Mouse (Mus musculus) neural tube, embryonic 13.5 days (tissue): Measurements from ENCODE around the gene Epm2a. TPM values are rescaled to one million over a fixed set of nuclear protein-coding genes. Genes with fewer than 3 reads are reported as not detected.
A peak's percentile ranks its signal among the peaks of the same experiment; 100 is the strongest.
"Not testable (repeated sequence)": the region's sequence is repeated elsewhere in the genome, so short reads cannot be mapped to it uniquely, and the experiment has no call there.

ENCODE experiments used
- ATAC-seq: fragments of 200-750 bp; cut with Nextera tagmentation; 2 replicates; pipeline ENCODE4 v1.8.0; 2017; ENCODE audit warnings: low read depth, mild to moderate bottlenecking, moderate TSS enrichment, moderate library complexity
- H3K27ac ChIP-seq: fragments of 300-500 bp; sonication (generic); replicated peaks from 2 replicates; pipeline ENCODE4 v1.5.1; 2015; ENCODE audit warnings: moderate library complexity, mild to moderate bottlenecking, inconsistent platforms
- H3K27me3 ChIP-seq: fragments of 300-500 bp; sonication (generic); 2 replicates; pipeline ENCODE4 v1.6.1; 2015; ENCODE audit warnings: mild to moderate bottlenecking, inconsistent platforms
- H3K36me3 ChIP-seq: fragments of 300-500 bp; sonication (generic); 2 replicates; pipeline ENCODE4 v1.6.1; 2015; ENCODE audit warnings: mild to moderate bottlenecking, inconsistent platforms
- H3K4me1 ChIP-seq: fragments of 300-500 bp; sonication (generic); replicated peaks from 2 replicates; pipeline ENCODE4 v1.6.1; 2015; ENCODE audit warnings: inconsistent platforms
- H3K4me2 ChIP-seq: fragments of 300-500 bp; sonication (generic); 2 replicates; pipeline ENCODE4 v1.6.1; 2015; ENCODE audit warnings: inconsistent platforms, mild to moderate bottlenecking, moderate library complexity
- H3K4me3 ChIP-seq: fragments of 300-500 bp; sonication (generic); 2 replicates; pipeline ENCODE4 v1.5.1; 2015; ENCODE audit warnings: mild to moderate bottlenecking, inconsistent platforms
- H3K9ac ChIP-seq: fragments of 300-500 bp; sonication (generic); 2 replicates; pipeline ENCODE4 v1.6.1; 2015; ENCODE audit warnings: moderate library complexity, mild to moderate bottlenecking, inconsistent platforms
- H3K9me3 ChIP-seq: fragments of 300-500 bp; sonication (generic); 2 replicates; pipeline ENCODE4 v1.6.1; 2016; ENCODE audit warnings: inconsistent platforms
- WGBS: fragments of 180-500 bp; shearing (Covaris S2); methylation state at CpG from one replicate; pipeline ENCODE4 v1.1.7; 2015; 5-methylcytosine and 5-hydroxymethylcytosine counted together
- polyA plus RNA-seq: library from polyadenylated mRNA; unstranded; fragments of >200 nt; fragmentation: Nextera tagmentation; extraction: Ambion mirVana; gene quantifications from 2 replicates; pipeline ENCODE4 v1.2.1, GENCODE M21; 2015

Epm2a gene
- polyA plus RNA-seq, 1 experiment from 2014 or later, result 0.39 TPM

DNA sequence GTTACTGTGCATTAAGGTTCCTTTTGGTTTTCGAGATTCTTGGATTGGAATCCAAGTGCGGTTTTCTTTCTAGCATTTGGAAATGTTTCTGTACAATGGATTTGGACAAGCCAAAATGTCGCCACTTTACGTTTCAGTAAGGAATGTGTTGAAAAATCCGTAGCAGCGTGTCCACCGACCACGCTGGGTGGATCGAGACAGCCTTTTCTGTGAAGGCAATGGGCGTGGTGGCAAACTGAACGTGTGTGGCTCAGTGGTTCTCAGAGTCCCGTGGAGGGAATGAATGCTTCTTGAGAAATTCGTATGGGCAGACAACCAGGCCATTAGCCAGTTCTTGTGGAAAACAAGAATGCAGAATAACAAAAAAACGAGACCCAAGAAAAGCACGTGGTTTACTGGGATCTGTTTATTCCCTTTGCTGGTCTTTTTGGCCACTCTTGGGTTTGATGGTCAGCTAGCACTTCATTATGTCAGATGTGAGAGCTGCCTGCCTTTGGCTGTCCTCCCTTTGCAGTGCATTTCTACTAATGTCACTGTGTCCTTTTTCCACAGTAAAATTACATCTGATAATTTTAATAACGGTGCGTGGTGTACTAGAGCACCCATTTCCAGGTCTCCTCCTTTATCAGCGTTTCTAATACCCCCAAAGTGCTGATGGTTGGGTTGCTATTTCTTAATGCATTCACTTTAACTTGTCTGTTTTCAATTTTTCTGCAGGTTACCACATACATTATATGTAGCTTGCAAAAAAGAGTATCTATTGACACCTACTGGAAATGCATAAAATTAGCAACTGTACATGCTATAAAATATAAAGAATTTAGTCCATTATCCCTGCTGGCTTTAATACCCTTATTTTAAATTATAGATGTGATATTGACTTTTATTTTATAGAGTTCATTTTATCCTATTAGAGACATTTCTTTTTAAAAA lies 1.6 kb downstream of the Epm2a start:
- ATAC-seq, result no peak
- no peaks in the 10 kb centered on the region for H3K36me3 ChIP-seq
- WGBS, result 82% methylated on average over 18 of the region's 18 CpGs
- peaks cover 6% of the 10 kb centered on the region; the same call in 1 of the 2 replicates for H3K4me1 ChIP-seq
- H3K27me3 ChIP-seq, result no peaks in the 10 kb centered on the region
- H3K9me3 ChIP-seq, result no peaks in the 10 kb centered on the region
- H3K27ac ChIP-seq, result no peak overlapping the region
- H3K4me2 ChIP-seq, result peak overlapping the region; percentile 62; the same call in 1 of the 2 replicates
- H3K9ac ChIP-seq, result no peak overlapping the region
- H3K4me3 ChIP-seq, result no peak overlapping the region

DNA sequence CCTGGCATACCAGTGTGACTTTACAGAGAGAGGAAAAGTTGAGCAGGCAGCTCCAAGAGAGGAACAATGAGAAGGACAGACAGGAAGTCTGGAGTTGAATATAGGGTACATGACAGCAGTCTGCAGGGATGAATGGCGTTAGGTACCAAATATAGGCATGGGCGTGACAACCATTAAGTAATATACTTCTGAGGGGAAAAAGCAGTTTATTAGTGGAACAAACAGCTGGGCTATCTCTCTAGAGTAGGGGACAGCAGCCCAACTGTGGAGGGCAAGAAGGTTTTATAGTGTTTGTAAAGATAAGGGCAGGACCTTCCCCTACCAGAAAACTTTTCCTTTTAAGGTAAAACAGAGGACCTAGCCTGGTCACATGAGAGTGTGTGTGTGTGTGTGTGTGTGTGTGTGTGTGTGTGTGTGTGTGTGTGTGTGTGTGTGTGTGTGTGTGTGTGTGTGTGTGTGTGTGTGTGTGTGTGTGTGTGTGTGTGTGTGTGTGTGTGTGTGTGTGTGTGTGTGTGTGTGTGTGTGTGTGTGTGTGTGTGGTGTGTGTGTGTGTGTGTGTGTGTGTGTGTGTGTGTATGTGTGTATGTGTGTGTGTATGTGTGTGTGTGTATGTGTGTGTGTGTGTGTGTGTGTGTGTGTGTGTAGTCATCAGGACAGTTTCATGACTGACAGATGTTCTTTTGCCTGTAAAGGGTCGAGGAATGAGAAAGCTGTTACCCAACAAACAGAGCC lies 7.2 kb downstream of the Epm2a start:
- H3K36me3 ChIP-seq, H3K9me3 ChIP-seq, ATAC-seq, H3K4me3 ChIP-seq, H3K9ac ChIP-seq, H3K4me2 ChIP-seq, H3K4me1 ChIP-seq, H3K27me3 ChIP-seq, H3K27ac ChIP-seq: not testable (repeated sequence)
- 82% methylated on average over 3 of the region's 3 CpGs for WGBS

DNA sequence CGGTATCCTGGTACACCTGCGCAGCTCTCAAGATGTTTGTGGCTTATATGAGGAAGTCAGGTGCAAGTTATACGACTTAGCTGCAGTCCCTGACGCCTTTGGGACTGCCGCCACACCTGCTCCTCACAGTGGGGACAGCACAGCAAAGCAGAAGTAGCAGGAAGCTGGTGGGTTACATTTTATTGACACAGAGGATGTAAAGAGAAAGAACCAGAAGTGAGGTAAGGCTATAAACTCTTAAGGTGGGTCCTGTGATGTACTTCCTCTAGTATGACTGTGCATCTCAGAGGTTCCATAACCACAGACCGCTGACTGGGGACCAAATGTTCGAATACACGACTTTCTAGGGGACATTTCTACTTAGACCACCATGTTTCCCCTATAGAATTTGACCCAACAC lies 11.4 kb downstream of the Epm2a start:
- H3K9me3 ChIP-seq, result no peaks in the 10 kb centered on the region
- H3K27ac ChIP-seq, result no peak overlapping the region
- ATAC-seq, result no peak
- H3K36me3 ChIP-seq, result no peaks in the 10 kb centered on the region
- WGBS, result 89% methylated on average over 8 of the region's 8 CpGs
- no peaks in the 10 kb centered on the region for H3K4me1 ChIP-seq
- H3K4me3 ChIP-seq, result no peak overlapping the region
- no peak overlapping the region for H3K4me2 ChIP-seq
- H3K9ac ChIP-seq, result no peak overlapping the region
- H3K27me3 ChIP-seq, result no peaks in the 10 kb centered on the region

DNA sequence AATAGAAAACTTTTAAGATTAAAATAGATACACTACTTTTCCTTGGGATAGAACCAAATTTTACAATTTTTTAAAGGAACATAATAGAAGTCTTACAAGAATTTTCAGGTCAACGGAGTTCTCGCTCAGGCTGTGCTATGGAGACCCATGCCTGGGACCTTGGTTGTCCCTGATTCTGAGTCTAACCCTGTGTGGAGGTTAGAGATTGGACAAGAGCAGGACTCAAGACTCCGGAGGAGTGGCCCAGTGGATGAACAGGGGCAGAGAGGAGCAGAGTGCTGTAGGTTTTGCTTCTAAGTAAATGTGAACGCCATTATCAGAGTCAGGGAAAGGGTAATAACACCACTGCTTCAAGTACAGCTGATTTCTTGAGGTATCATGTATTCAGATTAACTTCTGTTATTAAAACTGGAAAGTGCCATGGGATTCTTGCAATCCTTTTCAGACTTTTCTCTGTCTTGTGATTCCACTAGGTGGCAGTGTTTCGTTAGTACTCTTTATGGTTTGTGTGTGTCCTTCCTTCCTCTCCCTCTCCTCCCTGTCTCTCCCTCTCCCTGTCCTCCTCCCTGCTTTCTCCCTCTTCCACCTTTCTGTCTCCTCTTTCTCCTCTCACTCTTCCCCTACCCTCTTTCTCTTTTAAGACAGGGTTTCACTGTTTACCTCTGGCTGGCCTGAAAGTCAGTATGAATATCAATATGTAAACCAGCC lies 18.9 kb downstream of the Epm2a start:
- Histone ChIP-seq H3K4me3 (no peak overlapping the region), H3K4me2 (no peak overlapping the region), H3K4me1 (no peaks in the 10 kb centered on the region), H3K36me3 (no peaks in the 10 kb centered on the region), H3K9ac (no peak overlapping the region), H3K9me3 (no peaks in the 10 kb centered on the region), H3K27ac (no peak overlapping the region), H3K27me3 (no peaks in the 10 kb centered on the region)
- WGBS, result 60% methylated on average over 5 of the region's 5 CpGs
- peak; percentile 43; the same call in 1 of the 2 replicates for ATAC-seq

DNA sequence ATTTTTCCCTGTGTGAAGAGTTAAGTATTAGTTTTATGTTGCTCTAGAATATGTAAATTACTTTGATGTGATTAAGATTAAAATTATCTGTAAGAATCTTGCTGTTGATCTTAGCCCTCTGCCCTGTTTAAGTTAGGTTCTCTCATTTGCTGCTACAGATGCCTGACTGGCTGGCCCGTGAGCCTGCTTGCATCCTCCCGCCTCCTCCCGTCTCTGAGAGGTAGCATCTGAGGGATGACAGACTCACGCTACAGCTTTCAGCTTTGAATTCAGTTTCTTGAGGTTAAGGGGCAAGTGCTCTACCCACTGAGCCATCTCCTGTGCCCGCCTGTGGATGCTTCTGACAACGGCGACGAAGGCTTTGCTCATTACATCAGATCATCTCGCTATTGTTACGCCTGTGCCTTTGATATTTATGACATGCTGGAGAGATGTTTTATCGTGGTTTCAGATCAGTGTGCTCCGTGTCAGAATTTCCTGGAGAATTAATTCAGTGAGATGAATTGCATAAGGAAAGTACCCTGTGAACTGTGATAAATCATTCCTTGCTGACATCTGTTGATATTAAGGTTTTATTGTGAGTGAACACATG lies 19.8 kb downstream of the Epm2a start:
- Histone ChIP-seq H3K27me3 (no peaks in the 10 kb centered on the region), H3K4me1 (no peaks in the 10 kb centered on the region), H3K27ac (no peak overlapping the region), H3K9ac (no peak overlapping the region), H3K4me3 (no peak overlapping the region), H3K9me3 (no peaks in the 10 kb centered on the region), H3K4me2 (no peak overlapping the region), H3K36me3 (no peaks in the 10 kb centered on the region)
- peak; percentile 40; the same call in 1 of the 2 replicates for ATAC-seq
- 77% methylated on average over 12 of the region's 12 CpGs for WGBS

DNA sequence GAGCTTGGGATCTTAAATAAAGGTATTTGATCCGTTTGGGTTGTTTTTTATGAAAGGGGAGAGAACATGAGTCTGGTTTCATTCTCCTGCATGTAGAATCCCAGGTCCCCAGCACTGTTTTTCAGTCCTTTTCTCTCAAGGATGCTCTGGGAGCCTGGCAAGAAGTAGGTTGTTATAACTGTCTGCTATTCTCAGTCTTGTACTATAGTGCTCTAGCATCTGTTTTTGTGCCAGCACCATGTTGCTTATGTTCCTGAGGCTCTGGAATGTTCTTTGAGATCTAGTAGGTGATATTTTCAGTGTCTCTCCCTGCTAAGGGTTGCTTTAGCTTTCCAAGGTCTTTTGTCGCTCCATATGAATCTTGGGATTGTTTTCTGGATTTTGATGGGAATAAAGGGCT lies 38.1 kb downstream of the Epm2a start:
- no peak overlapping the region for H3K9ac ChIP-seq
- no peak overlapping the region for H3K27ac ChIP-seq
- H3K27me3 ChIP-seq, result no peaks in the 10 kb centered on the region
- H3K4me2 ChIP-seq, result no peak overlapping the region
- H3K4me1 ChIP-seq, result no peaks in the 10 kb centered on the region
- H3K36me3 ChIP-seq, result no peaks in the 10 kb centered on the region
- H3K9me3 ChIP-seq, result no peaks in the 10 kb centered on the region
- no peak for ATAC-seq
- 80% methylated on average over 2 of the region's 2 CpGs for whole genome bisulfite sequencing
- no peak overlapping the region for H3K4me3 ChIP-seq

DNA sequence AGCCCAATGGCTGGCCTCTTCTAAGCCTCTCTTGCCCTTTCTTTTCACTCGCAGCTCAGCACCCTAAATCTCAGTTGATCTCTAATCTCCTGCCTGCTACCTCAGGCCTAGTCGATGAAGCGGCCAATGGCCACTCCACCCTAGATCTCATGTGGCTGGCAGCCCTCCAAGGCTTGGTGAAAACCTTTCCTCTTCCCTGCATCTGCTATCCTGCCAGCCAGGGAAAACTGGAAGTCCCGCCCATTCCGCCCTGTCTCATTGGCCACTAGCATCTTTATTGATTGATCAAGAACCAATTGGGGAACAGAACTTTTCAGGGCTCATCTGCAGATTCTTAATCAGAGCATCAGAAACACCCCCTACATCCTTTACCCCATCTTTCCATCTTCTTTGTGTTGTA lies 67.7 kb downstream of the Epm2a start:
- H3K36me3 ChIP-seq, result no peaks in the 10 kb centered on the region
- no peak overlapping the region for H3K4me3 ChIP-seq
- H3K27ac ChIP-seq, result no peak overlapping the region
- H3K9me3 ChIP-seq, result no peaks in the 10 kb centered on the region
- ATAC-seq, result no peak
- WGBS, result 82% methylated on average over 5 of the region's 5 CpGs
- no peaks in the 10 kb centered on the region for H3K27me3 ChIP-seq
- H3K4me2 ChIP-seq, result no peak overlapping the region
- peaks cover 5% of the 10 kb centered on the region for H3K4me1 ChIP-seq
- H3K9ac ChIP-seq, result no peak overlapping the region

DNA sequence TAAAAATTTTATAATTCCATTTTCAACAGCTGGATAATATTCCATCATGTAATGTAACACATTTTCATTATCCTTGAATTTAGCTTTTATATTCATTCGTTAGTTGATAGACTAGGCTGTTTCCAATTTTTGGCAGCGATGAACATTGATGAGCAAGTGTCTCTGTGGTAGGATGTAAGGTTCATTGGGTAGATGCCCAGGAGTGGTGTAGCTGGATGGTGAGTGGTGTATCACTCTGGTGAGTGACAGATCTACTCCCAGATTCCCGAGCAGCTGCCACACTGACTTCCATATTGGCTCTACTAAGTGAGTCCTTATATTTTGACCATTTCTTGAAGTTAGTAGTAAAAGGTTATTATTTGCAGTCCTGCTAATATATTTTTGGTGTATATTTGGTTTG lies 76.9 kb downstream of the Epm2a start:
- no peaks in the 10 kb centered on the region for H3K4me1 ChIP-seq
- no peaks in the 10 kb centered on the region for H3K36me3 ChIP-seq
- no peak overlapping the region for H3K9ac ChIP-seq
- WGBS, result 94% methylated on average over 3 of the region's 3 CpGs
- H3K4me2 ChIP-seq, result no peak overlapping the region
- no peak overlapping the region for H3K27ac ChIP-seq
- H3K4me3 ChIP-seq, result no peak overlapping the region
- H3K27me3 ChIP-seq, result no peaks in the 10 kb centered on the region
- no peaks in the 10 kb centered on the region for H3K9me3 ChIP-seq
- ATAC-seq, result no peak

DNA sequence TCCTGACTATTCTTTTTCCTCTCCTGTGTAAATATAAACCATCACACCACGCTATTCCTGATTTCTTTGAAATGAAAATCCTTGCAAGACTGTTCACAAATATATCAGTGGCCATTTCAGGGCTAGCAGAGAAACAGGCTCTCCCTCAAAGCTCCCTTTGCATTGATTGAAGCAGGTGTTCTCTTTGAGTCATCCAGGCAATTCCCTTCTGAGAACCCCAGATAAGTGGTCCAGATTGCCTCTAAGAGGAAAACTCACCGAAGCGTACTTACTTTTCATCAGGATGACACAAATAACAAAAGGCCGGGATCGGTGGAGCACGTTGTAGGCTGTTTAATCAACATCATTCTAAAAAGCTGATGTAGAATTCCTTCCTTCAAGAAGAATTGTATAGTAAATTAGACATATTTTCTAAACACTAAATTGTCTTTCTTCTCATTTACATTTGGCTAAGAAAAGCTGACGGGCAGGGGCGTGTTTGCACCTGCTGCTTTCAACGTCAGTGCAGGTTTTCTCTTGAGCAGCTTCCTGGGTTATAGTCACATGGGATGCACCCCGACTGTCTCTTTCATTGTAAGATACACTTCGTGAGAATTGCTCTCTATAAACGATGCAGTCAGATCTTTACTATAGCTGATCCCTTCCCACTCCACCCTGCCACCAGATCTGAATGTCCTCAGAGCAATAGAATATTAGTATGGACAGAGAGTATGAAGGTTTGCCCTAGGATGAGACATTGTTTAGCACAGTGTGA lies 86.0 kb downstream of the Epm2a start:
- H3K4me3 ChIP-seq, result no peak overlapping the region
- H3K36me3 ChIP-seq, result no peaks in the 10 kb centered on the region
- no peak for ATAC-seq
- no peaks in the 10 kb centered on the region for H3K27me3 ChIP-seq
- no peak overlapping the region for H3K4me2 ChIP-seq
- H3K4me1 ChIP-seq, result no peaks in the 10 kb centered on the region
- H3K9me3 ChIP-seq, result no peaks in the 10 kb centered on the region
- WGBS, result 76% methylated on average over 12 of the region's 12 CpGs
- no peak overlapping the region for H3K27ac ChIP-seq
- no peak overlapping the region for H3K9ac ChIP-seq

DNA sequence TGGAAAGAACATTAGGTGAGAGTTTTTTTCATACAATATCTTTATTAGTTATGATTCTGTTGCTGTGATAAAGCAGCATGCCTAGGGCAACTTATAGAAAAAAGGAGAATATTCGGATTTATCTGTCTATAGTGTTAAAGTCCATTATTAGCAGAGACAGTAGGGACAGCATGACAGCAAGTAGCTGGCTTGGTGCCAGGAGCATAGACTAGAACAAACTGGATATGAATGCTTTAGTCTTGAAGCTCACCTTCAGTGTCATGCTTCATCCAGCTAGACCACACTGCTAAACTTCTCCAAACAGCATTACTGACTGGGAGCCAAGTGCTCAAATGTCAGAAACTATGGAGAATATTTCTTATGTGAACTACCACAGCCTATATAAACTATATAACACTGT lies 93.8 kb downstream of the Epm2a start:
- no peaks in the 10 kb centered on the region for H3K36me3 ChIP-seq
- no peaks in the 10 kb centered on the region for H3K27me3 ChIP-seq
- WGBS, result 85% methylated on average over 1 of the region's 1 CpGs
- no peaks in the 10 kb centered on the region for H3K9me3 ChIP-seq
- H3K4me3 ChIP-seq, result no peak overlapping the region
- no peak for ATAC-seq
- no peak overlapping the region for H3K27ac ChIP-seq
- H3K9ac ChIP-seq, result no peak overlapping the region
- no peaks in the 10 kb centered on the region for H3K4me1 ChIP-seq
- no peak overlapping the region for H3K4me2 ChIP-seq

DNA sequence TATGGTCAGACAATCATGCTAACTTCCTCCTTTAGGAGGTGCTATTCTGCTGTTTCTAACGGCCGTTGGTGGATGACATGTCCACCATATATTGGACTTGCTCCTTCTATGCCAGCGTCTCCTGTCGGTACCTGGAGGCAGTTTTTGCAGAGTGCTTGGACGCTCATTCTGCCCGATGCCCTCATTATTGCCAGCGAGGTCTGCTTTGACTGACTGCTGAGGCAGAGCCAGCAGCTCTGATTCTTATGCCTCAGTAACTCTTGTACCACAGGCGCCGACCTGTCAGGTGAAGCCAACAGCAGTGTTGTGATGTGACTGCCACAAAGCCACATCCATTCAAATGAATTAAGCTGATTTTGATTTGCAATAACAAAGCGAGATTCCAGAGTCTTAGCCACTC lies 95.3 kb downstream of the Epm2a start:
- WGBS, result 93% methylated on average over 10 of the region's 10 CpGs
- no peak overlapping the region for H3K4me2 ChIP-seq
- ATAC-seq, result no peak
- H3K36me3 ChIP-seq, result no peaks in the 10 kb centered on the region
- H3K27me3 ChIP-seq, result no peaks in the 10 kb centered on the region
- no peak overlapping the region for H3K27ac ChIP-seq
- H3K9ac ChIP-seq, result no peak overlapping the region
- H3K4me3 ChIP-seq, result no peak overlapping the region
- H3K9me3 ChIP-seq, result no peaks in the 10 kb centered on the region
- no peaks in the 10 kb centered on the region for H3K4me1 ChIP-seq
